Mouse (Mus musculus) activated CD4-positive, CD25-positive, alpha-beta regulatory T cell, adult 4 months (primary cell): ENCODE measurements around the gene Fmo2. TPM values are rescaled to one million over a fixed set of nuclear protein-coding genes. Genes with fewer than 3 reads are reported as not detected.

Source experiments
- ATAC-seq: one replicate; pipeline ENCODE4 v1.8.0; 2017
- polyA plus RNA-seq, 2 experiments: library from polyadenylated mRNA; unstranded; fragments of 100-300 nt; shearing (Covaris generic); gene quantifications; one replicate each; pipeline ENCODE4 v1.2.1; 2017

Gene Fmo2
- polyA plus RNA-seq, 2 experiments from 2014 or later, result not detected

GRCm38 (mm10) chr1:162888646-162889045 lies 9.9 kb downstream of the Fmo2 start:
- no peak for ATAC-seq

DNA sequence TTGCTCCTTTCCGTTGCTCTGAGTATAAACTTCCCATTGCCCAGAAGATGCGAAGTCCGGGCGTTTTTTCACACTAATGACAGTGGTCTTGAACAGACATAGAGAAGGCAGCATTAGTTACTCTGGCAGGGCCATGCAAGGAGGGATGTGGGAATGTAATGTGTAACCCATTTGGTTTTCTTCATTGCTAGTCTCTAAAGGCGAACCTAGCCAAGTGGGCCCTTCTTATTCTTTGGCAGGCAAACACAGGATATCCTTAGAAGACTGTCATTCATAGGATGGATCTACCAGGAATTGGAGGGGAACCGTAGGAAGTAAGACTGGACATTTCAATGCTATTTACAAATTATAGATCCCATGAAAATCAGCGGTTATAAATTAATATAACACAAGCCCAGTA lies 10.9 kb downstream of the Fmo2 start:
- no peak for ATAC-seq

DNA sequence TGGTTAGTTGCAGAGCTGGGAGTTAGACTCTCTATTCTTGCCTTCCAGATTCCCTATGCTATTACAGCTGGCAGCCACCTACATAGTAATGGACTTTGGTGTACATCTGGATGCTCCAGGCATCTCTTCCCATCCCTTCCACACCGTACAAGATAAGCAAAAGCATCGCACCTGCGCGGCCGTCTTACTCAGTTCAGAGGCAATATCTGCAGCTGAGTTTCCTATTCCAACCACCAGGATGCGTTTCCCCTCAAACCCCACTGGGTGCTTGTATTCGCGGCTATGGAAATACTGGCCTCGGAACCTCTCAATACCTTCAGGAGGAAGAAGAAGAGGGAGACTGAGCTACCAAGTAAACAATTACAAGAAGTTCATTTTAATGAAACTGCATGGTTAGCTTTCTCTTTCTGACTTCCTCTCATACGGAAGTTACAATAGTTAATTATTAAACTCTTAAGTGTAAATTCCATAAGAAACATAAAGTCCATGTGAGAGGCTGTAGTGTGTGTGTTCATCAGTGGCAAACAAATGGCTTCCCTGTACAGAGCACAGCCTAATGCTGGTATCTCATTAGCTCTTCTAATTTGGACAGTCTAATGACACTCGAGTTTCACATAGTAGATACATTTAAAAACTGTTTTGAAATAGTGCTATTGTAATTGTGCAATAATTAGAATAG lies 12.2 kb downstream of the Fmo2 start:
- no peak for ATAC-seq

- no peak for ATAC-seq
Measured at GRCm38 (mm10) chr1:162882681-162883080, 15.8 kb downstream of the Fmo2 start.

DNA sequence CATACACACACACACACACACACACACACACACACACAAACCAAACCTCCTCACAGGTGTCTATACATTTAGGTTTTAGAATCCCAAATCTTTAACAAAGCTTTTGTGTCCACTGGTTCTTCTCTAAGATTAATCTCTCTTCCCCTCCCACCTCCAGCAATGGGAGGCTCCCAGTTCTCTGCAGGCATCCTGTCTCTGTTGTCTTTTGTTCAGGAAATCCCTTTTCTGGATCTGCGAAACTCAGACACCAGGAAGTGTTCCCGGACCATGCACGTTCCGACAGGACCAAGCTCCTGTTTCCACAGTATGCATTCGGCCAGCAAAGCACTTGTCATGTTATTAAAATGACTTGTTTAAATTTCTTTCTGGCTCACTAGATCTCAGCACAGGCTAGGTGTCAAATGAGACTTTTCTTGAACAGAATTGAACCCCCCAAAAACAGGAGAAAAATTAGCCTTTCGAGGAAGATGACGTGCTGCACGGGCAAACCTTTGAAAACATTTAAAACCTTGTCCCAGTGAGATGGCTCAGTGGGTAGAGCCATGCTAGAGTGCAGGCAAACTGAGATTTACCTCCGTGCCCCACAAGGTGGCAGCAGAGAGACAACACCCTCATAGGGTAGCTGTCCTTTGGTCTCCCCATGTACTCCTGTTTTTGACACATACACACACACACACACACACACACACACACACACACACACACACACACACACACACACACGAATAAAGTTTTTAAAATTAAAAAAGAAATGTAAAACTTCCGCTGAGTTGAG lies 18.7 kb downstream of the Fmo2 start:
- ATAC-seq, result peak; percentile 40

DNA sequence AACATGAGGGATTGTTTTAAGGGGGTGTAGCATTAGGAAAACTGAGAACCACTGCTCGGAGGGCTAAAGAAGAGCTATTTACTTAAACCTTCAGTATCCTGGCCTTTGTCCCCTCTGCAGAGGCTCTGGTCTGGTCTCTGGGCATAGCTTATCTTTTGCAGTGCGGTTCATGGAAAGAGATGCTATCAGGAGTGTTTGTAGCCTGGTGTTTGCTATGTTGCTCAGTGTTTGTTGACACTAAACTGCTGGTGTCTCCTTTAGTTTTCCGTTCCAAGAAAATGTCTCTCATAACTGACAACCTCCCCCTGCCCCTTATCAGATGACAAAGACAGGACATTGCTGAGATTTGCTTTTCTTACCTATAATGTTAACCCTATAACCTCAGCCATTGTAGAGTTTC lies 23.4 kb downstream of the Fmo2 start:
- no peak for ATAC-seq

DNA sequence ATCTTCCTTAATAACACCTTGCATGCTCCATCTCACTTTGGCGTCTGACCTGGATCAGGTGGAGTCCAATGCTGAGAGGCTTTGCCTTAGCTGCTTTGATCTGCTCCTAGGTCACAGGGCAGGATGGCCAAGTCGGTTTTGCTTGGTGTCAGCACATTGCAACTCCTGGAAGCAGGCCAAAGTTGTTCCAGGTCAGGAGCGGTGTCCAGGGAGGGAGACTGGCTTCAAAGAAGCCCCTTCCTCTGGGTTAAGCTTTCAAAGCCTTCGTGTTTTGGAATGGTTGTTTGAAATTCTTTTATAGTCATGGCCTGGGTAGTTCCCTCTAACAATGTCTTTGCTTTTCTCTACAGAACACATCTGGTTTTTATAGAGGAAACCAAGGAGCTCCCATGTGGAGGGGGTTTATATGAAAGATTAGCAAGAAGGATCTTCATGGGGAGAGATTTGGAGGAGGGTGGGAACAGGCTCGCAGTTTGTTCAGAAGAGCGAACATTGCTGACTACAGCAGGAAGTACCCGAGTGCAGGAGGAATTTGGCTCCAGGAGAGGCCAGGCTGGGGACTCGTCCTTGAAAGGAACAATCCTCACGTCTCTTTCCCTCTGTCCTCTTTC lies 26.7 kb downstream of the Fmo2 start:
- ATAC-seq, result no peak

DNA sequence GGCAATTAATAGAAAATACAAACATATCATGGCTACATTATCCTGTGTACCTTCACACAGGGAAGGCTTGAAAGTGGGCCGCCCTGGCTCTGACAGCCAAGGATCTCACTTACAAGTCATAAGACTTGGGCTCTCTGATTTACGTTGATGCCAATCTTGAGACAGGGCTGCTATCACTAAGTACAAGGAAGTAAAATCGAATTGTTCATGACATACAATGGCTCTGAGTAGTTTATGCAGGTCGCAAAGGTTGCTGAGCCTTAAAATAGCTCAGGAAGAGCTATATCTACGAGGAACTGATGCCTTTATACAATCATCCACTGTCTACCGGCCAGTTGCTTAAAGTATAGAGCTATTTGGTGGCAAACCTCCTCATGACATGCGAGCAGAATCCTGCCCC lies 27.5 kb downstream of the Fmo2 start:
- ATAC-seq, result no peak

GRCm38 (mm10) chr1:162867396-162867795 lies 31.1 kb downstream of the Fmo2 start:
- ATAC-seq, result no peak

GRCm38 (mm10) chr1:162866280-162866681 lies 32.2 kb downstream of the Fmo2 start, which contains the start of gene Fmo1:
Fmo1 (minus strand) TSS chr1:162866610.
- no peak for ATAC-seq

GRCm38 (mm10) chr1:162865493-162865830 lies 33.1 kb downstream of the Fmo2 start:
- ATAC-seq, result no peak

DNA sequence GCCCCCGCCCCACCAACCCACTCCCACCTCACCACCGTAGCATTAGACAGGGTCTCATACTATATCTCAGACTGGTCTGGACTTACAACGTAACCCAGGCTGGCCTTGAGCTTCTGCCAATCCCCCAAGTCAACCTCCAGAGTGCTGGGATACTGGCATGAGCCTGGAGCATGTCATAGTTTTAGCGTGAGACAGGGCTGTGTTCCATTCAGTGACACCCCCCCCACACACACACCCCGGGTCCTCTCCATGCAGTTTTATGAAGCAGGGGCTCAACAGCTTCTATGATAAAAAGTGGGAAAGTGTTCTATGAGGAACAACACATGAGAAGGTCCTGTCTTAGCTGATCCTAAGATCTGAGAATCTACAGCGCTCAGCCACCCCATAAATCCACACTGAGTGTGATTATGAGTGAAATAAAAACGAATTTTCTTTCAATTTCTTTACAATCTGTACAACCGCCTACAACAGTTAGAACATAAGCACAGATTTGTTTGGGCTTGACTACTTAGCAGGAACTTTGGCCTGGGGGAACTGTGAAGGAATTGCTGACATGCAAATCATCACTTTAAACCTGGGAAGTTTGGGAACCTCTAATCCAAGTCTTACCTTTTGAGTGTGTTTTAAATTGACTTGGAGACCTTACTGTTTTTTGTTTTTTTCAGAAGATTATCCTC lies 33.6 kb downstream of the Fmo2 start:
- ATAC-seq, result no peak

DNA sequence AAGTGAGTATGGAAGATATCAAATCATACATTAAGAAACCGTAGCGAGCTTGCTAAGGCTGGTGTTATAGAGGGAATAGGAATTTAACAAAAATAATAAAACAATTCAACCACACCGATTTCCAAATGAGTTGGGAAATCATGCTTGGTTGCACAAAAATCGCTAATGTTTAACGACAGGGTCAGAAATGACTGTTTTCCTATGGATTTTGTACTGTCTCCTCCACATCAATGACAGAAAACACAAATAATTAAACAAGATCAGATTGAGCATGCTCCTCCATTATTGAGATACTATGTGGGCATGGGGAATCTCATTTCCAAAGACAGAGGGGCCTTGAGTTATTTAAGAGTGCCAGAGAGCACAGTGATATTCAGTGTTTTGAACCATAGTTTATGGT lies 34.2 kb downstream of the Fmo2 start:
- no peak for ATAC-seq

DNA sequence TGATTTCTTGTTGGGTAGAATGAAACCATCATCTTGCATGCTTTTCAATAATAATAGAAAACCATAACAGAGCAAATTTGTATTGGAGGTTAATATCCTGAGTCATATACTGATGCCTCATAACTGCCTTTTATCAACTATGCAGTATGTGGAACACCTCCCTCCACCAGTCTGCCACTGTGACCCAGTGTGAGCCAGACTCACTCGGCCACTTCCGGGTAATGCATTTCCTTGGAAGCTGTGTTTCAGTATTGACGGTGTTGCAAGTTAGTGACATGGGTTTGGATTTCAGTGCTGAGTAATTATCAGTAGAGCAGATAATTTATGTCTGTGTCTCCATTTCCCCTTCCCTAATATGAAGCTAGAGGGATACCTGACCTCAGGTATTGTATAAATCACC lies 34.9 kb downstream of the Fmo2 start:
- ATAC-seq, result no peak

GRCm38 (mm10) chr1:162862328-162862727 lies 36.2 kb downstream of the Fmo2 start:
- no peak for ATAC-seq

DNA sequence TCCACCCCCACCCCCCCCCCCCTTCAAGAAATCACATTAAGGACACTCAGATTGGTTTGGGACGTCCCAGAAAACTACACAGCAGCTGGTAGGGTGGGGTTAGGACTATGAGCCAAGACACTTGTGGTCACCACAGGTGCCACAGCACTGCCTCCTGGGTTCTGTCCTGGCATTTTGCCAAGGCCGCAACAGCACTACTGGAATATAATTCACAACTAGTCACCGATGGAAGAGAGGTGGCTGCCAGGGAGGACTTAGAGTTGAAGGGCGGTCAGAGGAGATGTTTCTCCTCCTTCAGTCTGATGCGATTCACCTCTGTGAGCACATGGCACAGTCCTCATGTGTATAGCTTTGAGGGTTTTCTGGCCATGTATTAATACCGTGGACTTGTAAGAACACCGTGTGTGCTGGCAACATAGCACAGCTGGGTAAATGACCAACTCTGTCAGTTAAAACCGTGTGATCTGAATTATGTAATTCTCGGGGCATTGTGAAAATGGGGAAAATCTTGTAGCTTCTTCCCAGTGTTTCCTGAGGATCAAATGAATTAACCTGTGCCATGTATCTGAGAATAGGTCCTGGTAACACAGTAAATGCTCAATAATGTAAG lies 38.4 kb downstream of the Fmo2 start:
- no peak for ATAC-seq

DNA sequence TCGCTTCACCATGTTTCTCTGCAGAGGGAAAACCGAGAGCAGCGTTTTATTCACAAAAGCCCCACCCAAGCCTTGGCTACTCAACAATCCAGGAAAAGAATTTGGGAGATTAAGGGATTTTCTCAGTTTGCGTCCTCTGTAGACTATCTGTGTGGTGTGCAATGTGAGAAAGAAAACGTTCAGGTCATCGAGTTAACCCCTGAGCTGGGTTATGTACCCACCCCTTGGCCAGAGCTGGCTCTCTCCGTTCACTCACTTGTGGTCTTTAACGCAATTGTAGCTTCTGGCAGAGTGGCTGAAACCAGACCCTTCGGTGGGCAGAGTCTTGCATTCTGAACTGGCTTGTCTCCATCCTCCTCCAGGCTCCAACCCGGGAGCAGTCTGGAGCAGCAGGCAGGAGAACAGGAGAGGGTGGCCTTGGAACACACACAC lies 39.0 kb downstream of the Fmo2 start:
- ATAC-seq, result no peak

DNA sequence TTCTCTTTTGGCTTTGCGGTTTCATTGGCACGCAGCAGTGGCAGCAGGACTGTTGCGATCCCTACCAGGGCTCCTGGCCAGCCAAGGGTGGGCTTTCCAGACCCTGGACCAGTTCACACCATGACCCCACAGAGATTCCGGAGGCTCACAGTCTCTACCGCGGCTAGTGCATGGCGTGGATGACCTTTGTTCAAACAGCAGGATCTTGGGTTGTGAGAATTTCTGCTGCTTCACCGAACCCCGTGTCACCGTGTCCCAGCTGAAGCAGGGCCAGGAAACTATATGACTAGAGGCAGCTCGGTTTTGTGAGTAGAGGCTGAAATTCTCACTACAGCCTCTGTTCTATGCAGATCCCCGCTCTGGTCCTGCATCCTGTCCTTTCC lies 39.8 kb downstream of the Fmo2 start:
- ATAC-seq, result no peak

GRCm38 (mm10) chr1:162857766-162858747 lies 40.5 kb downstream of the Fmo2 start:
- ATAC-seq, result no peak

DNA sequence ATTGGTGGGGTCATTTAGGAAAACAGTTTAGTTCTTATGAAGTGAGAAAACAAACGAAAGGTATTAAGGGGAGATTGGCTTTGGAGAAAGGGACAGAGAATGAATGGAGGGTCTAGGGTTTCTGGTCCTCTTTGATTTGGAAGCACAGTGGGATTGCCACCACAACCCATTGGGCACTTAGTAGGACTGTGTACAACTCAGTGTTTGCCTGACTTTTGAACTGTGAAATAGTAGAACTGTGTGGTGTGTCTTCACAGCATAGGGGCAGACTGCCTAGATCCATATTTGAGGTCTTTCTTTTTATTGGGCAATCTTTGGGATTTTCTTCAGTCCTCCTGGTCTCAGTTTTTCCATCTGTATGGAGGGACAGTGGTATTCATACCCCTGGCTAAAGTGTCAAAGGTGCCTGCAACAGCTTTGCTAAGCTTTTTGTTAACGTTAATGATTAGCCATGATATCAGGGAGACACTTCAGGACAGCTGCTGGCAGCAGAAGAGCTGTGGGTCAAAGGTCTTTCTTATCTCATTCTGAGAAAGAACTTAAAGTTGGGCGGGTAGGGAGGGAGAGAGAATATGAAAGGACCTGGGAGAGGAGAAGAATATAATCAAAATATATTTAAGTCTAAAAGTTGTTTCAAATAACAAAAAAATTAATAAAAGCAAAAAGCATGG lies 44.6 kb downstream of the Fmo2 start:
- no peak for ATAC-seq

- ATAC-seq, result no peak
Measured at GRCm38 (mm10) chr1:162847554-162847953, 51.0 kb downstream of the Fmo2 start.
